Mouse (Mus musculus): ENCODE measurements at regions not wholly inside any gene's neighbourhood (a gene's known extent, or its start where the extent isn't known, plus 50 kb on each side); places are given as distances from the start of the nearest gene placed in this dataset.

- WGBS = 69% methylated on average over 7 of the region's 7 CpGs
- no peaks in the 10 kb centered on the region for H3K4me1 ChIP-seq
- no peak for ATAC-seq (ENCODE audit: borderline replicate concordance, extremely low read depth, low FRiP score, low TSS enrichment)
- no peak overlapping the region for H3K9ac ChIP-seq
- no peak overlapping the region for H3K27ac ChIP-seq
- no peaks in the 10 kb centered on the region for H3K36me3 ChIP-seq
- H3K27me3 ChIP-seq = no peaks in the 10 kb centered on the region
- H3K4me2 ChIP-seq = no peak overlapping the region
- no peak overlapping the region for H3K4me3 ChIP-seq
- H3K9me3 ChIP-seq = no peaks in the 10 kb centered on the region
Measured at GRCm38 (mm10) chr3:81583387-81584027, 348.9 kb upstream of the Ctso start.

GRCm38 (mm10) chr3:81589109-81589508 is 343.3 kb upstream of the Ctso start:
- 47% methylated on average over 3 of the region's 3 CpGs for WGBS

DNA sequence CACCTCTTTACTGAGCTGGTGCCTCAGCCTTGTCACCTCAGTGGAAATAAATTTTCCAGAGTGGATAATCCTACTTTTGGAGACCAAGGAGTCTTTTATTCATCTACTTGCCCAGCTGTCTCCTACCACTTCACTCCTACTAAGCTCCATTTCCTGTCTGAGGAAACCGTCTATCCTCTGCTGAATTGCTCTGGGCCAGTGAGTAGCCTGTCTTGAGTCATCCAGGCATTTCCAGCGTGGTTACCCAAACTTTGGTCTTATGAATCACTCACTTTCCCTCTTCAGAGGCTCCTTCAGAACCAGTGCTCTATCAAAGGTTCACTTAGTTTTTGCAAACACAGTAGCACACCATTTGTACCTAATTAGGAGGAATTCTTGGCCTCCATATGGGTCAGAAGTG is 303.2 kb upstream of the Ctso start:
- WGBS = 20% methylated on average over 2 of the region's 2 CpGs
- Histone ChIP-seq H3K4me1 (no peaks in the 10 kb centered on the region), H3K9ac (no peak overlapping the region), H3K27ac (no peak overlapping the region), H3K4me3 (no peak overlapping the region), H3K9me3 (no peaks in the 10 kb centered on the region), H3K36me3 (no peaks in the 10 kb centered on the region), H3K27me3 (no peaks in the 10 kb centered on the region), H3K4me2 (no peak overlapping the region)
- ATAC-seq (ENCODE audit: borderline replicate concordance, extremely low read depth, low FRiP score, low TSS enrichment) = no peak

More at GRCm38 (mm10) chr3:81589109-81589508, 343.3 kb upstream of the Ctso start:
- Histone ChIP-seq H3K4me2 (no peak overlapping the region), H3K27ac (no peak overlapping the region), H3K9ac (no peak overlapping the region), H3K9me3 (no peaks in the 10 kb centered on the region), H3K4me3 (no peak overlapping the region), H3K36me3 (no peaks in the 10 kb centered on the region), H3K27me3 (no peaks in the 10 kb centered on the region), H3K4me1 (no peaks in the 10 kb centered on the region)
- ATAC-seq (ENCODE audit: borderline replicate concordance, extremely low read depth, low FRiP score, low TSS enrichment) = no peak

- Histone ChIP-seq H3K9me3 (no peaks in the 10 kb centered on the region), H3K4me3 (no peak overlapping the region), H3K9ac (no peak overlapping the region), H3K36me3 (no peaks in the 10 kb centered on the region), H3K4me2 (no peak overlapping the region), H3K27ac (no peak overlapping the region), H3K4me1 (no peaks in the 10 kb centered on the region), H3K27me3 (no peaks in the 10 kb centered on the region)
- ATAC-seq (ENCODE audit: borderline replicate concordance, extremely low read depth, low FRiP score, low TSS enrichment) = no peak
- WGBS = 49% methylated on average over 3 of the region's 3 CpGs
Measured at GRCm38 (mm10) chr3:81658490-81658889, 273.9 kb upstream of the Ctso start.

GRCm38 (mm10) chr3:81661620-81662019 is 270.8 kb upstream of the Ctso start:
- no peaks in the 10 kb centered on the region for H3K4me1 ChIP-seq
- no peak for ATAC-seq (ENCODE audit: borderline replicate concordance, extremely low read depth, low FRiP score, low TSS enrichment)

GRCm38 (mm10) chr3:81666262-81666661 is 266.1 kb upstream of the Ctso start:
- H3K9ac ChIP-seq = no peak overlapping the region
- no peaks in the 10 kb centered on the region for H3K36me3 ChIP-seq
- peak; percentile 70; the same call in 1 of the 2 replicates for ATAC-seq (ENCODE audit: borderline replicate concordance, extremely low read depth, low FRiP score, low TSS enrichment)
- WGBS = 21% methylated on average over 2 of the region's 2 CpGs
- no peaks in the 10 kb centered on the region for H3K4me1 ChIP-seq
- H3K27ac ChIP-seq = no peak overlapping the region
- H3K9me3 ChIP-seq = no peaks in the 10 kb centered on the region
- no peaks in the 10 kb centered on the region for H3K27me3 ChIP-seq
- H3K4me2 ChIP-seq = no peak overlapping the region
- H3K4me3 ChIP-seq = no peak overlapping the region

More at GRCm38 (mm10) chr3:81661620-81662019, 270.8 kb upstream of the Ctso start:
- Histone ChIP-seq H3K4me2 (no peak overlapping the region), H3K9me3 (no peaks in the 10 kb centered on the region), H3K27me3 (no peaks in the 10 kb centered on the region), H3K9ac (no peak overlapping the region), H3K27ac (no peak overlapping the region), H3K36me3 (no peaks in the 10 kb centered on the region), H3K4me3 (no peak overlapping the region)
- WGBS = 33% methylated on average over 1 of the region's 1 CpGs

GRCm38 (mm10) chr3:81676570-81676969 is 255.8 kb upstream of the Ctso start:
- Histone ChIP-seq H3K4me3 (no peak overlapping the region), H3K36me3 (no peaks in the 10 kb centered on the region), H3K9ac (no peak overlapping the region), H3K27ac (no peak overlapping the region), H3K9me3 (no peaks in the 10 kb centered on the region), H3K4me2 (no peak overlapping the region), H3K4me1 (no peaks in the 10 kb centered on the region), H3K27me3 (no peaks in the 10 kb centered on the region)
- 67% methylated on average over 1 of the region's 1 CpGs for WGBS
- ATAC-seq (ENCODE audit: borderline replicate concordance, extremely low read depth, low FRiP score, low TSS enrichment) = no peak

GRCm38 (mm10) chr3:81701974-81702697 is 230.3 kb upstream of the Ctso start:
- Histone ChIP-seq H3K27me3 (no peaks in the 10 kb centered on the region), H3K27ac (no peak overlapping the region), H3K36me3 (no peaks in the 10 kb centered on the region), H3K4me1 (no peaks in the 10 kb centered on the region), H3K4me3 (no peak overlapping the region), H3K4me2 (no peak overlapping the region), H3K9me3 (no peaks in the 10 kb centered on the region), H3K9ac (no peak overlapping the region)
- 10% methylated on average over 1 of the region's 1 CpGs for WGBS
- no peak for ATAC-seq (ENCODE audit: borderline replicate concordance, extremely low read depth, low FRiP score, low TSS enrichment)

GRCm38 (mm10) chr3:81718911-81719310 is 213.5 kb upstream of the Ctso start:
- no peak for ATAC-seq (ENCODE audit: borderline replicate concordance, extremely low read depth, low FRiP score, low TSS enrichment)
- Histone ChIP-seq H3K9ac (no peak overlapping the region), H3K4me3 (no peak overlapping the region), H3K27me3 (no peaks in the 10 kb centered on the region), H3K4me1 (no peaks in the 10 kb centered on the region), H3K27ac (no peak overlapping the region), H3K4me2 (no peak overlapping the region), H3K9me3 (no peaks in the 10 kb centered on the region), H3K36me3 (no peaks in the 10 kb centered on the region)
- WGBS = 77% methylated on average over 1 of the region's 1 CpGs

GRCm38 (mm10) chr3:81735463-81735862 is 196.9 kb upstream of the Ctso start:
- Histone ChIP-seq H3K9ac (no peak overlapping the region), H3K27ac (no peak overlapping the region), H3K9me3 (no peaks in the 10 kb centered on the region), H3K27me3 (no peaks in the 10 kb centered on the region), H3K4me2 (no peak overlapping the region), H3K4me1 (no peaks in the 10 kb centered on the region), H3K36me3 (no peaks in the 10 kb centered on the region), H3K4me3 (no peak overlapping the region)
- no peak for ATAC-seq (ENCODE audit: borderline replicate concordance, extremely low read depth, low FRiP score, low TSS enrichment)
- 60% methylated on average over 8 of the region's 8 CpGs for WGBS

- no peak overlapping the region for H3K4me3 ChIP-seq
- H3K9me3 ChIP-seq = no peaks in the 10 kb centered on the region
- H3K27ac ChIP-seq = no peak overlapping the region
- no peak overlapping the region for H3K4me2 ChIP-seq
- no peaks in the 10 kb centered on the region for H3K27me3 ChIP-seq
- no peaks in the 10 kb centered on the region for H3K36me3 ChIP-seq
- H3K4me1 ChIP-seq = no peaks in the 10 kb centered on the region
- ATAC-seq (ENCODE audit: borderline replicate concordance, extremely low read depth, low FRiP score, low TSS enrichment) = no peak
- H3K9ac ChIP-seq = no peak overlapping the region
Measured at GRCm38 (mm10) chr3:81736838-81737237, 195.6 kb upstream of the Ctso start.

DNA sequence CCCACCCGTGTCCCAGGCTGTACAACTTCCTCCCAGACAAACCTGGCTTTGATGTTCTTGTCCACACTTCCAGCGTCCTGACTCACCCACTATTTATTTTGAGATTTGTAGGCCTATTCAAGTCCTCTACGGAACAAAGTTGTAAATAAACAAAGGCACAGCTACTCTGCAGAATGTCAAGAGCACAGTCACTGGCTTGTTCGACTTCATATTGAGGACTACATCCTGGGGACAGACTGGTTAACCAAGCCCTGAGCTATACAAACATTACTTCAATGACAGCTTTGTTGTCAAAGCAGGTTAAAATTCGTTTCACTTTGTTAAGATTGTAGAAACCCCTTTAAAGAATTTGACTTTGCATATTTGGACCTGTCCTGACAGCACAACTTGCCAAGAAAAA is 190.3 kb upstream of the Ctso start:
- Histone ChIP-seq H3K4me1 (no peaks in the 10 kb centered on the region), H3K4me3 (no peak overlapping the region), H3K4me2 (no peak overlapping the region), H3K27ac (no peak overlapping the region), H3K36me3 (no peaks in the 10 kb centered on the region), H3K9me3 (no peaks in the 10 kb centered on the region), H3K27me3 (no peaks in the 10 kb centered on the region), H3K9ac (no peak overlapping the region)
- no peak for ATAC-seq (ENCODE audit: borderline replicate concordance, extremely low read depth, low FRiP score, low TSS enrichment)
- 7% methylated on average over 5 of the region's 5 CpGs for WGBS

All from lung, embryonic 15.5 days (tissue).